In the genomic region with DNA sequence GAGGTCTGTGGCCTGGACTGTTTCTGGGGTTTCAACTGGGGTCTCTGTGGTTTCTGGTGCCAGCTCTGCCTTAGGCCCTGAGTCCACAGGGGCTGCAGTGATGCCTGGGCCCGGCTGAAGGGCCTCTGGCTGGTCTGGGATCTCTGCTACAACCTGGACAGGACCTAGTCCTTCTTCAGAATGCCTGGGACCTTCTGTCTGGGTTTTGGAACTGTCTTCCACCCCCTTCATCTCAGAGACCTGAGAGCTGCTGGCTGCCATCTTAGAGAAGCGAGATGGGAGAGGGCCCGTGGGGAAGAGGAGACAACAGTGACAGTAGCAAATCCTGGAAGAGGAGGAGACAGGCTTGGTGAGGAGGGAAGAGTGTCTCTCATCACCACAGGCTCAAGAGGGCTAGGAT, we compare ENCODE assay signal across 7 mouse cellular contexts. TPM values are rescaled to one million over a fixed set of nuclear protein-coding genes. Genes with fewer than 3 reads are reported as not detected.
DNase-seq lines count a peak whose midpoint lies in the region; ATAC-seq lines count a peak whose summit lies in the region.

No protein-coding gene starts in this region.

- peaks cover 45% of the 10 kb centered on the region for H3K4me1 ChIP-seq in neural tube, embryonic 11.5 days (ENCODE audit: control insufficient read depth, insufficient read depth, low read length)
- H3K4me1 ChIP-seq in forebrain, embryonic 14.5 days (ENCODE audit: control insufficient read depth, insufficient read depth, low read length): peaks cover 50% of the 10 kb centered on the region
- peaks cover 86% of the 10 kb centered on the region for H3K4me1 ChIP-seq in limb, embryonic 13.5 days

- peaks cover 15% of the 10 kb centered on the region for H3K36me3 ChIP-seq in neural tube, embryonic 11.5 days (ENCODE audit: control insufficient read depth, insufficient read depth, low read length)
- peaks cover 44% of the 10 kb centered on the region for H3K36me3 ChIP-seq in forebrain, embryonic 14.5 days (ENCODE audit: control insufficient read depth, insufficient read depth, low read length)
- peaks cover 41% of the 10 kb centered on the region for H3K36me3 ChIP-seq in limb, embryonic 13.5 days

- DNase-seq in neural tube, embryonic 11.5 days (ENCODE audit: low spot score): no peak
- no peak for DNase-seq in neural tube, embryonic 10.5 days (ENCODE audit: extremely low spot score, low spot score)
- no peak for DNase-seq in forebrain, embryonic 14.5 days (ENCODE audit: low spot score)
- DNase-seq in spleen, postnatal 14 days (ENCODE audit: low spot score in 2 of 2): no peak
- DNase-seq in MN1 (ENCODE audit: low spot score): no peak
- DNase-seq in kidney, postnatal 14 days: no peak

- 0 out of 2 replicates have a peak overlapping the region, but pooled peaks have one; percentile 38 for H3K4me3 ChIP-seq in neural tube, embryonic 11.5 days (ENCODE audit: low read depth, low read length)
- H3K4me3 ChIP-seq in forebrain, embryonic 14.5 days (ENCODE audit: low read depth, low read length): peak overlapping the region; percentile 50
- H3K4me3 ChIP-seq in limb, embryonic 13.5 days: peak overlapping the region; percentile 66

- H3K9me3 ChIP-seq in neural tube, embryonic 11.5 days (ENCODE audit: control insufficient read depth, low read length): no peaks in the 10 kb centered on the region
- H3K9me3 ChIP-seq in forebrain, embryonic 14.5 days (replicated peaks; ENCODE audit: control insufficient read depth, low read length): no peaks in the 10 kb centered on the region
- no peaks in the 10 kb centered on the region for H3K9me3 ChIP-seq in limb, embryonic 13.5 days

- no peak for ATAC-seq in neural tube, embryonic 11.5 days (ENCODE audit: insufficient read depth, low FRiP score, low TSS enrichment)
- ATAC-seq in forebrain, embryonic 14.5 days: no peak
- no peak for ATAC-seq in limb, embryonic 13.5 days (ENCODE audit: low FRiP score, low read depth)

- H3K27ac ChIP-seq in neural tube, embryonic 11.5 days (ENCODE audit: low read depth, low read length): no peak overlapping the region
- H3K27ac ChIP-seq in forebrain, embryonic 14.5 days (ENCODE audit: low read depth, low read length): 0 out of 2 replicates have a peak overlapping the region, but pooled peaks have one; percentile 85
- H3K27ac ChIP-seq in limb, embryonic 13.5 days: peak overlapping the region; percentile 82

- no peaks in the 10 kb centered on the region for H3K27me3 ChIP-seq in neural tube, embryonic 11.5 days (ENCODE audit: control insufficient read depth, insufficient read depth, low read length)
- H3K27me3 ChIP-seq in forebrain, embryonic 14.5 days (replicated peaks; ENCODE audit: control insufficient read depth, insufficient read depth, low read length): no peaks in the 10 kb centered on the region
- no peaks in the 10 kb centered on the region for H3K27me3 ChIP-seq in limb, embryonic 13.5 days

- WGBS in neural tube, embryonic 11.5 days: 73% methylated on average over 3 of the region's 3 CpGs
- WGBS in forebrain, embryonic 14.5 days: 52% methylated on average over 3 of the region's 3 CpGs
- 60% methylated on average over 3 of the region's 3 CpGs for WGBS in limb, embryonic 13.5 days

- H3K9ac ChIP-seq in neural tube, embryonic 11.5 days (ENCODE audit: low read length): peak overlapping the region; percentile 70; the same call in 1 of the 2 replicates
- peak overlapping the region; percentile 85 for H3K9ac ChIP-seq in forebrain, embryonic 14.5 days (ENCODE audit: low read length)
- H3K9ac ChIP-seq in limb, embryonic 13.5 days: peak overlapping the region; percentile 86

- H3K4me2 ChIP-seq in neural tube, embryonic 11.5 days (ENCODE audit: low read depth): no peak overlapping the region; the same call in 1 of the 2 replicates
- H3K4me2 ChIP-seq in forebrain, embryonic 14.5 days (ENCODE audit: low read length): peak overlapping the region; percentile 64
- H3K4me2 ChIP-seq in limb, embryonic 13.5 days (replicated peaks): peak overlapping the region; percentile 98

RNA-seq across cellular contexts. Expression of a gene that starts 0.9 kb away (rescaled TPM):
- polyA plus RNA-seq in neural tube, embryonic 11.5 days (2014; fragmentation: Nextera tagmentation; extraction: Ambion mirVana): 14.3 and 19.4 TPM in 2 replicates
- polyA plus RNA-seq in forebrain, embryonic 14.5 days (2014; fragmentation: Nextera tagmentation; extraction: Ambion mirVana): 65.0 and 68.5 TPM in 2 replicates
- 52.2 and 64.8 TPM in 2 replicates for polyA plus RNA-seq in limb, embryonic 13.5 days (2015; fragmentation: Nextera tagmentation; extraction: Ambion mirVana)

RNA-seq across cellular contexts. Expression of a gene that starts 1.0 kb away (rescaled TPM):
- 6.2 and 6.9 TPM in 2 replicates for polyA plus RNA-seq in neural tube, embryonic 11.5 days (2014; fragmentation: Nextera tagmentation; extraction: Ambion mirVana)
- 13.7 and 20.1 TPM in 2 replicates for polyA plus RNA-seq in forebrain, embryonic 14.5 days (2014; fragmentation: Nextera tagmentation; extraction: Ambion mirVana)
- 6.9 and 10.4 TPM in 2 replicates for polyA plus RNA-seq in limb, embryonic 13.5 days (2015; fragmentation: Nextera tagmentation; extraction: Ambion mirVana)

RNA-seq across cellular contexts. Expression of a gene that starts 2.9 kb away (rescaled TPM):
- polyA plus RNA-seq in neural tube, embryonic 11.5 days (2014; fragmentation: Nextera tagmentation; extraction: Ambion mirVana): 99.6 and 105 TPM in 2 replicates
- polyA plus RNA-seq in forebrain, embryonic 14.5 days (2014; fragmentation: Nextera tagmentation; extraction: Ambion mirVana): 22.3 and 25.1 TPM in 2 replicates
- polyA plus RNA-seq in limb, embryonic 13.5 days (2015; fragmentation: Nextera tagmentation; extraction: Ambion mirVana): 48.2 and 70.2 TPM in 2 replicates

RNA-seq across cellular contexts. Expression of a gene that starts 3.7 kb away (rescaled TPM):
- polyA plus RNA-seq in neural tube, embryonic 11.5 days (2014; fragmentation: Nextera tagmentation; extraction: Ambion mirVana): 1.1 TPM in 1 of 2 replicates, not detected in the other
- polyA plus RNA-seq in forebrain, embryonic 14.5 days (2014; fragmentation: Nextera tagmentation; extraction: Ambion mirVana): 0.34 and 0.74 TPM in 2 replicates
- polyA plus RNA-seq in limb, embryonic 13.5 days (2015; fragmentation: Nextera tagmentation; extraction: Ambion mirVana): 0.31 TPM in 1 of 2 replicates, not detected in the other

RNA-seq across cellular contexts. Expression of a gene that starts 5.6 kb away (rescaled TPM):
- polyA plus RNA-seq in neural tube, embryonic 11.5 days (2014; fragmentation: Nextera tagmentation; extraction: Ambion mirVana): 3.0 and 4.2 TPM in 2 replicates
- polyA plus RNA-seq in forebrain, embryonic 14.5 days (2014; fragmentation: Nextera tagmentation; extraction: Ambion mirVana): 1.8 and 2.7 TPM in 2 replicates
- 5.5 and 5.6 TPM in 2 replicates for polyA plus RNA-seq in limb, embryonic 13.5 days (2015; fragmentation: Nextera tagmentation; extraction: Ambion mirVana)
